Mouse (Mus musculus) lung, adult 2 months (tissue): ENCODE measurements around the gene Tpcn1. TPM values are rescaled to one million over a fixed set of nuclear protein-coding genes. Genes with fewer than 3 reads are reported as not detected.

Experiments
- DNase-seq: peaks from one replicate; pipeline ENCODE4 v3.0.0; 2022
- H3K4me1 ChIP-seq: fragments of 200-500 bp; 2 replicates; pipeline ENCODE4 v1.6.1; 2011; ENCODE audit warnings: low read length; ENCODE audit not compliant: control insufficient read depth, insufficient read depth
- H3K4me3 ChIP-seq: fragments of 200-500 bp; replicated peaks from 2 replicates; pipeline ENCODE3; 2011; ENCODE audit warnings: low read depth, mild to moderate bottlenecking, control low read depth, low read length; ENCODE audit errors: extremely low read depth
- CTCF ChIP-seq: fragments of 200-500 bp; IDR thresholded peaks from 2 replicates; pipeline ENCODE4 v1.5.1; 2011; ENCODE audit warnings: mild to moderate bottlenecking, low read length, control low read depth; ENCODE audit not compliant: insufficient read depth
- POLR2A ChIP-seq: fragments of 200-500 bp; IDR thresholded peaks from 2 replicates; pipeline ENCODE4 v1.6.1; 2011; ENCODE audit warnings: low read depth, mild to moderate bottlenecking, control low read depth, low read length, borderline replicate concordance; ENCODE audit errors: extremely low read depth
- WGBS: fragments of 180-500 bp; shearing (Covaris S2); methylation state at CpG from one replicate; pipeline ENCODE4 v1.1.7; 2018; 5-methylcytosine and 5-hydroxymethylcytosine counted together
- polyA plus RNA-seq: library from polyadenylated mRNA; depleted of rRNA; stranded (reverse); fragments of >200 nt; gene quantifications from 2 replicates; pipeline ENCODE4 v1.2.3, GENCODE M21; 2012

Gene Tpcn1
- polyA plus RNA-seq, 1 experiment: 89.2 TPM

DNA sequence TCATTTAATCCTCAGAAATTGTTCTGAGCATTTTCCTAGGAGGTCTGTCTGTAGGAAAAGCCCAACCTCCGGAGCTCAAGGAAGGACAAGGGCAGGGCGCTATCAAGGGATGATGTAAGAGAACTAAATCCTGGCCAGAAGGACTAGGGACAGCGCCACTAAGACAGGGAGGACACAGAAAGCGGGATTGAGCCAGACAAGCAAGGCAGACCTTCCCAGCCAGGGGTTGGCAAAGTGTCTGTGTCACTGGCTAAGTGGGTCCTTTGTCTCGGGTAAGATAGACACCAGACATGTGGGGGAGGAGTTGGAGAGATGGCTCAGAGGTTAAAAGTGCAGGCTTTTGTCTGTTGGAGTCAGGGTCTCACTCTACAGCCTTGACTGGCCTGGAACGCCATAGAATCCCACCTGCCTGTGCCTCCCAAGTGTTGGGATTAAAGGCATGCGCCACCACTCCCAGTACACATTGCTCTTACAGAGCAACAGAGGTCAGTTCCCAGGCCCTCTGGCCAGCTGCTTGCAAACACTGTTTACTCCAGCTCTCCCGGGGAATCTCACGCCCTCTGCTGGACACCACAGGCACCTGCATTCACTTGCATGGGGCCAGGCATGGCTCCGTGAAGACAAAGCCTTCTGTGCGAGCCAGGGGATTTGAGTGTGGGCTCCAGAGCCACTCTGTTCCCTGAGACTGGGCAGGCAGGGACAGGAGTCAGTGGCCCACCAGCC is 12.6 kb upstream of the Tpcn1 start:
- DNase-seq: no peak
- TF ChIP-seq CTCF (peak; percentile 54; the same call in 1 of the 2 replicates), POLR2A (no peak)
- Histone ChIP-seq H3K4me3 (no peak overlapping the region), H3K4me1 (peaks cover 3% of the 10 kb centered on the region; the same call in 1 of the 2 replicates)
- 43% methylated on average over 11 of the region's 11 CpGs for WGBS

DNA sequence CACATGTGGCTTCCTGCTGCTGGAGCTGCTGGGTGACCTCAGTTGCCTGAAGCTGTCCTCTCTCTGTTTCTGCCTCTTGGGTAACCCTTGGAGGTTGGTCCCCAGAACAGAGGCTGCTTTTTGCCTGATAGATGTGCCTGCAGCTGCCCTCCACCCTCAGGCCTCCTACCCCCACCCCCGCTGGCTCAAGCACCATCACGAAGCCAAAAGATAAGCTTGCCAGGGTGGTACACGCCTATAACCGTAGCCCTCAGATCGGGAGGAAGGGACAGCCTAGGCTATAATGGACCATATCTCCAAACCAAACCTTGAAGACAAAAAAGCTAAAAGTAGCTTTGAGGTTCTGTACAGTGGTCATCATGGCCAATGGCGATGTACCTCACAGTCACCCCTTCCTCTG is 11.2 kb upstream of the Tpcn1 start:
- no peaks in the 10 kb centered on the region for H3K4me1 ChIP-seq
- WGBS: 77% methylated on average over 6 of the region's 6 CpGs
- DNase-seq: no peak
- no peak overlapping the region for H3K4me3 ChIP-seq
- no peak for TF ChIP-seq CTCF
- TF ChIP-seq POLR2A: no peak

DNA sequence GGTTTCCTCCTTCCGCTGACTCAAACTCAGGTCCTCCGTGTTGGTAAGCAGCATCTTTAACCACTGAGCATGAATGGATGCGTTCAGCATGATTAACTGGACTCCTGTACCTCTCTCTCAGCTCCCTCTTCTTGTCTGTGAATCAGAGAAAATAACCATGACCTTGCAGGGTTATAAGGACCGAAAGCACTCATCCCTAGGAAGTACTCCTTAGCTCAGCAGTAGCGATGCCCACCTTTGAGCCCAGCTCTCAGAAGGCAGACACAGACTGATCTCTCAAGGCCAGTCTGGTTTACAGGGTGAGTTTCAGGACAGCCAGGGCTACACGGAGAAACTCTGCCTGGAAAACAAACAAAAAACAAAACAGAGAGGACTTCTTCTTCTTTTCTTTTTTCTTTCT is 6.0 kb upstream of the Tpcn1 start:
- DNase-seq: no peak
- Histone ChIP-seq H3K4me3 (no peak overlapping the region), H3K4me1 (no peaks in the 10 kb centered on the region)
- TF ChIP-seq POLR2A: no peak
- no peak for TF ChIP-seq CTCF
- WGBS: 83% methylated on average over 6 of the region's 6 CpGs

DNA sequence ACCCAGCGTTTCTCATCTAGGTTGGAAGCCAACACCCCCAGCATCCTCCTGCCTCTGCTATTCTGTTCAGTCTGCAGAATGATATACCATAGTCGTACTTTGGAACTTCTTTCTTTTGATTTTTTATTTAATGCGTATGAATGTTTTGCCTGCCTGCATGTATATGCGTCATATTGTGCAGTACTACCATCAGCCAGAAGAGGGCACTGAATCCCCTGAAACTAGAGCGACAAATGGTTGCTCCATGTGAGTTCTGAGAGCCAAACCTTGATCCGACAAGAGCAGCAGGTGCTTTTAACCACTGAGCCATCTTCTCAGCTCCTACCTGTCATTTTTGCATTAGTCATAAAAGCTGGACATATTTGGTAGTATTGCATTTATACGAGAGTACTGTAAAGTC is 3.7 kb upstream of the Tpcn1 start:
- WGBS: 69% methylated on average over 7 of the region's 7 CpGs
- no peak for DNase-seq

DNA sequence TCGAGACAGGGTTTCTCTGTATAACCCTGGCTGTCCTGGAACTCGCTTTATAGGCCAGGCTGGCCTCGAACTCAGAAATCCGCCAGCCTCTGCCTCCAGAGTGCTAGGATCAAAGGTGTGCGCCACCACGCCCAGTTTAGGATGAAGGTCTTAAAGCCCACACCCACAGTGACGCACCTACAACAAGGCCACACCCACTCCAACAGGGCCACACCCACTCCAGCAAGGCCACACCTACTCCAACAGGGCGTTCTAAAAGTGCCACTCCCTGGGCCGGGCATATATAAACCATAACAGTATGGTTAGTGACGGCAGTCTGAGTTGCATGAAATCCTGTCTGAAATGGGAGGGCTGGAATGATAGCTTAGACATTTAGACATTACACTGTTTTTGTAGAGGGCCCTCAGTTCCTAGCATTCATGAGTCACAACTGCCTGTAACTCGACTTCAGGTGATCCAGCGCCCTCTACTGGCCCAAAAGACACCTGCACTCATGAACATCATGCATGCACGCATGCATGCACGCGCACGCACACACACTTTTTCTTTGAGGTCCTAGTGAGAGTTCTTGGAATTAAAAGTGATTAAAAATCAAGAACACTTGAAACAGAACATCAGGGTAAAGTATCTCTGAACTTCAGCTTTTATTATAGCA is 2.0 kb upstream of the Tpcn1 start:
- WGBS: 69% methylated on average over 16 of the region's 16 CpGs
- Histone ChIP-seq H3K4me1 (peaks cover 15% of the 10 kb centered on the region), H3K4me3 (no peak overlapping the region)
- TF ChIP-seq POLR2A (no peak), CTCF (peak; percentile 57)
- no peak for DNase-seq

More for the DNA sequence above, 3.7 kb upstream of the Tpcn1 start:
- Histone ChIP-seq H3K4me3 (no peak overlapping the region), H3K4me1 (peaks cover 8% of the 10 kb centered on the region)
- TF ChIP-seq POLR2A (no peak), CTCF (no peak)

DNA sequence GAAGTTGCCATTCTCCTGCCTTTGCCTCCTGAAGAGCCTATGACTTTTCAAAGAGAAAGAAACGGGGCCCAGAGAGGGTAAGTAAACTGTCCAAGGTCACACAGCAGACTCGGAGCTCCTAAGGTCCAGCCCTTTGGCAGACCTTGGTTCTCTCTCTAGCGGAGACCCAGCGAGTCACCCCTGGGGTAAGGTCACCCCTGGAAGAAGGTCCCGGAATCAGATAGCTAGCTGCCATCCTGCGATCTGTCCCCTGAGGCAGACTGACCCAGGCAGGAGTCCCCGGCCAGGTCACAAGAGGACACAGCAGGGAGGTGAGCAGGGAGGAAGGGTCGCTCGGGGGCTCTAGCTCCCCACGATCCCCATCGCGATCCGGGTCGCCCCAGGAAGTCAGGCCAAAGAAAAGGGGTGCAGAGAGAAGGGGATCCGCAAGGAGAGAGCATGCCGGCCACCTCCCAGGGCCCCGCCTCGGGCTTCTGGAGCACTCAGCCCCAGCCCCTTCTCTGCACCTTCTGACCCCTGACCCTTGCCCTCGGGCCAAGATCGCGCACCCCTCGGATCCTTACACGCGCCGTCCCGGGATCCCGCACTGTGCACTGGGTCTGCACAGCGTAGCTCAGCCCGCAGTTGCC is 419 bp downstream of the Tpcn1 start:
- Histone ChIP-seq H3K4me1 (peaks cover 15% of the 10 kb centered on the region), H3K4me3 (peak overlapping the region; percentile 94)
- no peak for TF ChIP-seq CTCF
- TF ChIP-seq POLR2A: no peak
- no peak for DNase-seq
- WGBS: under 1% methylated on average over 29 of the region's 29 CpGs

DNA sequence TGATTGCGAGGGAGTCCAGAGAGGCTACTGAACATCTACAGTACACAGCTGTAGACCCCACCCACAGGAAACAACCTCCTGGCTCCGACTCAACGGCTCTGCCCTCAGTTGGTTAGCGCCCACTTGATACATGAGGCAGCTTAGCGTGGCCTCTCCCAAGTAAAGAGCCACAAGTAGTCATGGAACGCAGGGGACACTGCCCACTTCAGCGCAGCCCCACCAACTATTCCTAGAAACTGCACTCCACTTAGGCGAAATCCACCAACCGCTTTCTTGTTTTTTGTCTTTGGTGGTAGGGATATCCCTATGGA is 902 bp downstream of the Tpcn1 start:
- WGBS: 4% methylated on average over 9 of the region's 9 CpGs
- H3K4me1 ChIP-seq: peaks cover 15% of the 10 kb centered on the region
- H3K4me3 ChIP-seq: peak overlapping the region; percentile 94
- TF ChIP-seq POLR2A (peak; percentile 28; the same call in 1 of the 2 replicates), CTCF (no peak)
- DNase-seq: peak; percentile 49

DNA sequence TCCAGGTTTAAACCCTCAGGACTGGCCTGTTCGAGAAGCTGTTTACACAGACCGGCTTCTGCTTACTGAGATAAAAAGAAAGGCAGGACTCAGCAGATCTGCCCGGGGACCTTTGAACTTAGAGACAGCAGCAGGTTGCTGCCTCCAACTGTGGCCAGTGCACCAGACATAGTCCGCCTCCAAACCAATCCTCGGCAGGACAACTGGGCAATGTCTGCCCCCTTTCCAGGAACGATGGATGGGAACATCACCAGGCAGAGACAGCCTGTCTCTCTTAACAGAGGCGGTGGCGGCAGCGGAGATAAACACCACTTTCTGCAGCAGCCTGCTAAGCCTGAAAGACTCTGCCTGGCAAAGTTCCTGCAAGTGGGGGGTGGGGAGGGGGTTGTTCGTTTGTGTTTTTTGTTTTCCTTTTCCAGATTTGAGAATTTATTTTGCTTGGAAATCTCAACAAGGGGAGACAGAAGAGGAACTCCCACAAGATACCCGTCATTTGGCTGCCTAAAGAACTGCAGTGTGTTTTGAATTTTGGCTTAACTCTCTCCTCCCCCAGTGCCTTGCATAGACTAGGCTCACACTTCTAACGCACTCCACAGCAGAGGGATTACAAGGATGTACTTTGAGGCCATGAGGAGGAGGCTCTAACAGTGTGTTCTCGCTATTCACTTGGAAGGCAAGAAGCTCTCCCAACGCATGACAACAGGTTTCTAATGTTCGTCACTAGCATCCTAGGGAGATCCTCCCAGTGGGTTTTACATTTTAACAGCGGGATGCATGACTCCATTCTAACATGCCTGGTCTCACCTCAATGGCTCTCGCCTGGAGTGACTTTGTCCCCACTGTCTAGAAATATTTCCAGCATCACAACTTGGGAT is 1.5 kb downstream of the Tpcn1 start:
- WGBS: 7% methylated on average over 17 of the region's 17 CpGs
- peaks cover 18% of the 10 kb centered on the region for H3K4me1 ChIP-seq
- no peak for DNase-seq
- peak overlapping the region; percentile 94 for H3K4me3 ChIP-seq
- TF ChIP-seq POLR2A (no peak), CTCF (no peak)

DNA sequence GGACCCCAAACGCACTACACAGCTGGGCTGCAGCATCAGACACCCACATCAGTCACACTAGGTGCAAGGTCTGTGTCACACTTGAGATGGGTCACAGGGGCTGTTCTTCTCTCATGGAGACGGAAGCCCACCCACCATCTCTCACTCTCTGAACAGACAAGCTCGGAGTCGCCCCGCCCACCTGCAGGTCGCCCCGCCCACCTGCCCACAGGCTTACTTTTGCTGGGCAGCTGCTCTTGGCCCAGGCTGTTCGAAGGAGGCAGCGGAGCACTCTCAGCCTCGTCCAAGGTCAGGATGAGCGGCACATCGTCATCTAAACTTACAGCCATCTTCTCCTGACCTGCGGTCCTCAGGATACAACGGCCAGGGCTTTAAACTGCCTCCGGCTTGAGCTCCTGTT is 3.5 kb downstream of the Tpcn1 start:
- Histone ChIP-seq H3K4me3 (no peak overlapping the region), H3K4me1 (peaks cover 19% of the 10 kb centered on the region)
- no peak for DNase-seq
- no peak for TF ChIP-seq CTCF
- no peak for TF ChIP-seq POLR2A
- 66% methylated on average over 15 of the region's 15 CpGs for WGBS
